Mouse (Mus musculus): ENCODE data around the gene Gm10721. TPM values are rescaled to one million over a fixed set of nuclear protein-coding genes. Genes with fewer than 3 reads are reported as not detected.
"Not testable (repeated sequence)": the region's sequence is repeated elsewhere in the genome, so short reads cannot be mapped to it uniquely, and the experiment has no call there.

Gm10721 gene
- total and polyA plus RNA-seq, 3 experiments, result 0.27 TPM; not detected in 2

DNA sequence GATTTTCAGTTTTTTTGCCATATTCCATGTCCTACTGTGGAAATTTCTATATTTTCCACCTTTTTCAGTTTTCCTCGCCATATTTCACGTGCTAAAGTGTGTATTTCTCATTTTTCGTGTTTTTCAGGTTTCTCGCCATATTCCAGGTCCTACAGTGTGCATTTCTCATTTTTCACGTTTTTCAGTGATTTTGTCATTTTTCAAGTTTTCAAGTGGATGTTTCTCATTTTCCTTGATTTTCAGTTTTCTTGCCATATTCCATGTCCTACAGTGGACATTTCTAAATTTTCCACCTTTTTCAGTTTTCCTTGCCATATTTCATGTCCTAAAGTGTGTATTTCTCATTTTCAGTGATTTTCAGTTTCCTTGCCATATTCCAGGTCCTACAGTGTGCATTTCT, 13.2 kb downstream of the Gm10721 start:
- not testable (repeated sequence) for H3K4me1 ChIP-seq (ENCODE audit: control insufficient read depth in 1 of 2, insufficient read depth in 2 of 2, low read length in 2 of 2); H3K27ac ChIP-seq (ENCODE audit: control insufficient read depth, low read depth, low read length); H3K9me3 ChIP-seq (replicated peaks; ENCODE audit: insufficient read depth, low read length); H3K27me3 ChIP-seq (ENCODE audit: control insufficient read depth in 1 of 2, insufficient read depth in 2 of 2, low read length in 2 of 2); H3K4me3 ChIP-seq (ENCODE audit: control insufficient read depth in 1 of 2, insufficient read depth in 1 of 2, low read depth in 2 of 2, low read length in 2 of 2); H3K36me3 ChIP-seq (ENCODE audit: control insufficient read depth in 1 of 2, insufficient read depth in 2 of 2, low read length in 2 of 2); H3K79me2 ChIP-seq (ENCODE audit: control insufficient read depth, insufficient read depth, low read length, poor library complexity); DNase-seq (ENCODE audit: low read depth, low spot score); H3K9ac ChIP-seq (ENCODE audit: control insufficient read depth, low read depth, low read length, poor library complexity, severe bottlenecking)

DNA sequence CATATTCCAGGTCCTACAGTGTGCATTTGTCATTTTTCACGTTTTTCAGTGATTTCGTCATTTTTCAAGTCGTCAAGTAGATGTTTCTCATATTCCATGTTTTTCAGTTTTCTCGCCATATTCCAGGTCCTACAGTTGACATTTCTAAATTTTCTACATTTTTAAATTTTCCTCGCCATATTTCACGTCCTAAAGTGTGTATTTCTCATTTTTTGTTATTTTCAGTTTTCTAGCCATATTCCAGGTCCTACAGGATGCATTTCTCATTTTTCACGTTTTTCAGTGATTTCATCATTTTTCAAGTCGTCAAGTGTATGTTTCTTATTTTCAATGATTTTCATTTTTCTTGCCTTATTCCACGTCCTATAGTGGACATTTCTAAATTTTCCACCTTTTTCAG, 13.8 kb downstream of the Gm10721 start:
- not testable (repeated sequence) for H3K27ac ChIP-seq (ENCODE audit: control insufficient read depth, low read depth, low read length); H3K9ac ChIP-seq (ENCODE audit: control insufficient read depth, low read depth, low read length, poor library complexity, severe bottlenecking); H3K36me3 ChIP-seq (ENCODE audit: control insufficient read depth in 1 of 2, insufficient read depth in 2 of 2, low read length in 2 of 2); H3K79me2 ChIP-seq (ENCODE audit: control insufficient read depth, insufficient read depth, low read length, poor library complexity); DNase-seq (ENCODE audit: low read depth, low spot score); H3K4me1 ChIP-seq (ENCODE audit: control insufficient read depth in 1 of 2, insufficient read depth in 2 of 2, low read length in 2 of 2); H3K27me3 ChIP-seq (ENCODE audit: control insufficient read depth in 1 of 2, insufficient read depth in 2 of 2, low read length in 2 of 2); H3K4me3 ChIP-seq (ENCODE audit: control insufficient read depth in 1 of 2, insufficient read depth in 1 of 2, low read depth in 2 of 2, low read length in 2 of 2); H3K9me3 ChIP-seq (replicated peaks; ENCODE audit: insufficient read depth, low read length)

DNA sequence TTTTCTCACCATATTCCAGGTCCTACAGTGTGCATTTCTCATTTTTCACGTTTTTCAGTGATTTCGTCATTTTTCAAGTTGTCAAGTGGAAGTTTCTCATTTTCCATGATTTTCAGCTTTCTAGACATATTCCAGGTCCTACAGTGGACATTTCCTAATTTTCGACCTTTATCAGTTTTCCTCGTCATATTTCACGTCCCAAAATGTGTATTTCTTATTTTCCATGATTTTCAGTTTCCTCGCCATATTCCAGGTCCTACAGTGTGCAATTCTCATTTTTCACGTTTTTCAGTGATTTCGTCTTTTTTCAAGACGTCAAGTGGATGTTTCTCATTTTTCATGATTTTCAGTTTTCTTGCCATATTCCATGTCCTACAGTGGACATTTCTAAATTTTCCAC, 14.3 kb downstream of the Gm10721 start:
- peak; percentile 82 for DNase-seq (ENCODE audit: low read depth, low spot score)
- H3K4me3 ChIP-seq (ENCODE audit: control insufficient read depth in 1 of 2, insufficient read depth in 1 of 2, low read depth in 2 of 2, low read length in 2 of 2); H3K27me3 ChIP-seq (ENCODE audit: control insufficient read depth in 1 of 2, insufficient read depth in 2 of 2, low read length in 2 of 2); H3K36me3 ChIP-seq (ENCODE audit: control insufficient read depth in 1 of 2, insufficient read depth in 2 of 2, low read length in 2 of 2); H3K79me2 ChIP-seq (ENCODE audit: control insufficient read depth, insufficient read depth, low read length, poor library complexity); H3K4me1 ChIP-seq (ENCODE audit: control insufficient read depth in 1 of 2, insufficient read depth in 2 of 2, low read length in 2 of 2); H3K27ac ChIP-seq (ENCODE audit: control insufficient read depth, low read depth, low read length); H3K9ac ChIP-seq (ENCODE audit: control insufficient read depth, low read depth, low read length, poor library complexity, severe bottlenecking); H3K9me3 ChIP-seq (replicated peaks; ENCODE audit: insufficient read depth, low read length): not testable (repeated sequence)
- TF ChIP-seq CTCF (IDR thresholded peaks at IDR 0.05 in 2 of 3, conservative IDR thresholded peaks at IDR 0.05 in 1 of 3; ENCODE audit: control insufficient read depth in 1 of 3, insufficient read depth in 1 of 3, low read depth in 2 of 3, low read length in 3 of 3, poor library complexity in 1 of 3, severe bottlenecking in 1 of 3), result 0 out of 6 replicates have a peak, but pooled peaks of 1 of the 3 experiments have one; percentile 10

DNA sequence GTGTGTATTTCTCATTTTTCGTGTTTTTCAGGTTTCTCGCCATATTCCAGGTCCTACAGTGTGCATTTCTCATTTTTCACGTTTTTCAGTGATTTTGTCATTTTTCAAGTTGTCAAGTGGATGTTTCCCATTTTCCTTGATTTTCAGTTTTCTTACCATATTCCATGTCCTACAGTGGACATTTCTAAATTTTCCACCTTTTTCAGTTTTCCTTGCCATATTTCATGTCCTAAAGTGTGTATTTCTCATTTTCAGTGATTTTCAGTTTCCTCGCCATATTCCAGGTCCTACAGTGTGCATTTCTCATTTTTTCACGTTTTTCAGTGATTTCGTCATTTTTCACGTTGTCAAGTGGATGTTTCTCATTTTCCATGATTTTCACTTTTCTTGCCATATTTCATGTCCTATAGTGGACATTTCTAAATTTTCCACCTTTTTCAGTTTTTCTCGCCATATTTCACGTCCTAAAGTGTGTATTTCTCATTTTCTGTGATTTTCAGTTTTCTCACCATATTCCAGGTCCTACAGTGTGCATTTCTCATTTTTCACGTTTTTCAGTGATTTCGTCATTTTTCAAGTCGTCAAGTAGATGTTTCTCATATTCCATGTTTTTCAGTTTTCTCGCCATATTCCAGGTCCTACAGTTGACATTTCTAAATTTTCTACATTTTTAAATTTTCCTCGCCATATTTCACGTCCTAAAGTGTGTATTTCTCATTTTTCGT, 16.5 kb downstream of the Gm10721 start:
- not testable (repeated sequence) for H3K36me3 ChIP-seq (ENCODE audit: control insufficient read depth in 1 of 2, insufficient read depth in 2 of 2, low read length in 2 of 2); H3K9me3 ChIP-seq (replicated peaks; ENCODE audit: insufficient read depth, low read length); H3K4me3 ChIP-seq (ENCODE audit: control insufficient read depth in 1 of 2, insufficient read depth in 1 of 2, low read depth in 2 of 2, low read length in 2 of 2); H3K9ac ChIP-seq (ENCODE audit: control insufficient read depth, low read depth, low read length, poor library complexity, severe bottlenecking); DNase-seq (ENCODE audit: low read depth, low spot score); H3K27ac ChIP-seq (ENCODE audit: control insufficient read depth, low read depth, low read length); H3K4me1 ChIP-seq (ENCODE audit: control insufficient read depth in 1 of 2, insufficient read depth in 2 of 2, low read length in 2 of 2); H3K27me3 ChIP-seq (ENCODE audit: control insufficient read depth in 1 of 2, insufficient read depth in 2 of 2, low read length in 2 of 2); H3K79me2 ChIP-seq (ENCODE audit: control insufficient read depth, insufficient read depth, low read length, poor library complexity)

DNA sequence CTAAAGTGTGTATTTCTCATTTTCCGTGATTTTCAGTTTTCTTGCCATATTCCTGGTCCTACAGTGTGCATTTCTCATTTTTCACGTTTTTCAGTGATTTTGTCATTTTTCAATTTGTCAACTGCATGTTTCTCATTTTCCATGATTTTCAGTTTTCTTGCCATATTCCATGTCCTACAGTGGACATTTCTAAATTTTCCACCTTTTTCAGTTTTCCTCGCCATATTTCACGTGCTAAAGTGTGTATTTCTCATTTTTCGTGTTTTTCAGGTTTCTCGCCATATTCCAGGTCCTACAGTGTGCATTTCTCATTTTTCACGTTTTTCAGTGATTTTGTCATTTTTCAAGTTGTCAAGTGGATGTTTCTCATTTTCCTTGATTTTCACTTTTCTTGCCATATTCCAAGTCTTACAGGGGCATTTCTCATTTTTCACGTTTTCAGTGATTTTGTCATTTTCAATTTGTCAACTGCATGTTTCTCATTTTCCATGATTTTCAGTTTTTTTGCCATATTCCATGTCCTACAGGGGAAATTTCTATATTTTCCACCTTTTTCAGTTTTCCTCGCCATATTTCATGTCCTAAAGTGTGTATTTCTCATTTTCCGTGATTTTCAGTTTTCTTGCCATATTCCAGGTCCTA, 17.9 kb downstream of the Gm10721 start:
- H3K4me1 ChIP-seq (ENCODE audit: control insufficient read depth in 1 of 2, insufficient read depth in 2 of 2, low read length in 2 of 2); H3K27me3 ChIP-seq (ENCODE audit: control insufficient read depth in 1 of 2, insufficient read depth in 2 of 2, low read length in 2 of 2); H3K9ac ChIP-seq (ENCODE audit: control insufficient read depth, low read depth, low read length, poor library complexity, severe bottlenecking); H3K4me3 ChIP-seq (ENCODE audit: control insufficient read depth in 1 of 2, insufficient read depth in 1 of 2, low read depth in 2 of 2, low read length in 2 of 2); H3K27ac ChIP-seq (ENCODE audit: control insufficient read depth, low read depth, low read length); H3K79me2 ChIP-seq (ENCODE audit: control insufficient read depth, insufficient read depth, low read length, poor library complexity); H3K36me3 ChIP-seq (ENCODE audit: control insufficient read depth in 1 of 2, insufficient read depth in 2 of 2, low read length in 2 of 2); H3K9me3 ChIP-seq (replicated peaks; ENCODE audit: insufficient read depth, low read length): not testable (repeated sequence)
- peak; percentile 96 for DNase-seq (ENCODE audit: low read depth, low spot score)

DNA sequence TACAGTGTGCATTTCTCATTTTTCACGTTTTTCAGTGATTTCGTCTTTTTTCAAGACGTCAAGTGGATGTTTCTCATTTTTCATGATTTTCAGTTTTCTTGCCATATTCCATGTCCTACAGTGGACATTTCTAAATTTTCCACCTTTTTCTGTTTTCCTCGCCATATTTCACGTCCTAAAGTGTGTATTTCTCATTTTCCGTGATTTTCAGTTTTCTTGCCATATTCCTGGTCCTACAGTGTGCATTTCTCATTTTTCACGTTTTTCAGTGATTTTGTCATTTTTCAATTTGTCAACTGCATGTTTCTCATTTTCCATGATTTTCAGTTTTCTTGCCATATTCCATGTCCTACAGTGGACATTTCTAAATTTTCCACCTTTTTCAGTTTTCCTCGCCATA, 21.4 kb downstream of the Gm10721 start, which contains the start of gene Gm17535:
Gene Gm17535 (plus strand): TSS at position 301 of the 400 bp plus-strand sequence.
- H3K9ac ChIP-seq (ENCODE audit: control insufficient read depth, low read depth, low read length, poor library complexity, severe bottlenecking); DNase-seq (ENCODE audit: low read depth, low spot score); H3K4me1 ChIP-seq (ENCODE audit: control insufficient read depth in 1 of 2, insufficient read depth in 2 of 2, low read length in 2 of 2); H3K9me3 ChIP-seq (replicated peaks; ENCODE audit: insufficient read depth, low read length); H3K36me3 ChIP-seq (ENCODE audit: control insufficient read depth in 1 of 2, insufficient read depth in 2 of 2, low read length in 2 of 2); H3K79me2 ChIP-seq (ENCODE audit: control insufficient read depth, insufficient read depth, low read length, poor library complexity); H3K27me3 ChIP-seq (ENCODE audit: control insufficient read depth in 1 of 2, insufficient read depth in 2 of 2, low read length in 2 of 2); H3K4me3 ChIP-seq (ENCODE audit: control insufficient read depth in 1 of 2, insufficient read depth in 1 of 2, low read depth in 2 of 2, low read length in 2 of 2); H3K27ac ChIP-seq (ENCODE audit: control insufficient read depth, low read depth, low read length): not testable (repeated sequence)

DNA sequence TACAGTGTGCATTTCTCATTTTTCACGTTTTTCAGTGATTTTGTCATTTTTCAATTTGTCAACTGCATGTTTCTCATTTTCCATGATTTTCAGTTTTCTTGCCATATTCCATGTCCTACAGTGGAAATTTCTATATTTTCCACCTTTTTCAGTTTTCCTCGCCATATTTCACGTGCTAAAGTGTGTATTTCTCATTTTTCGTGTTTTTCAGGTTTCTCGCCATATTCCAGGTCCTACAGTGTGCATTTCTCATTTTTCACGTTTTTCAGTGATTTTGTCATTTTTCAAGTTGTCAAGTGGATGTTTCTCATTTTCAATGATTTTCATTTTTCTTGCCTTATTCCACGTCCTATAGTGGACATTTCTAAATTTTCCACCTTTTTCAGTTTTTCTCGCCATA, 23.6 kb downstream of the Gm10721 start, which contains the start of gene Gm10715:
Gene Gm10715 (plus strand): TSS at position 301 of the 400 bp plus-strand sequence.
- H3K4me1 ChIP-seq (ENCODE audit: control insufficient read depth in 1 of 2, insufficient read depth in 2 of 2, low read length in 2 of 2); H3K27me3 ChIP-seq (ENCODE audit: control insufficient read depth in 1 of 2, insufficient read depth in 2 of 2, low read length in 2 of 2); H3K9me3 ChIP-seq (replicated peaks; ENCODE audit: insufficient read depth, low read length); H3K27ac ChIP-seq (ENCODE audit: control insufficient read depth, low read depth, low read length); H3K4me3 ChIP-seq (ENCODE audit: control insufficient read depth in 1 of 2, insufficient read depth in 1 of 2, low read depth in 2 of 2, low read length in 2 of 2); H3K79me2 ChIP-seq (ENCODE audit: control insufficient read depth, insufficient read depth, low read length, poor library complexity); H3K36me3 ChIP-seq (ENCODE audit: control insufficient read depth in 1 of 2, insufficient read depth in 2 of 2, low read length in 2 of 2); H3K9ac ChIP-seq (ENCODE audit: control insufficient read depth, low read depth, low read length, poor library complexity, severe bottlenecking); DNase-seq (ENCODE audit: low read depth, low spot score): not testable (repeated sequence)
